Mouse (Mus musculus): Measurements from ENCODE around the gene Alyref. TPM values are rescaled to one million over a fixed set of nuclear protein-coding genes. Genes with fewer than 3 reads are reported as not detected.
"Not testable (repeated sequence)": the region's sequence is repeated elsewhere in the genome, so short reads cannot be mapped to it uniquely, and the experiment has no call there.

Gene Alyref
- total RNA-seq, 1 experiment from 2014 or later: 287 TPM

GRCm38 (mm10) chr11:120577211-120578023, 20.7 kb downstream of the Alyref start:
- ATAC-seq (replicated peaks; ENCODE audit: low read depth, poor library complexity, severe bottlenecking): no peak

- ATAC-seq (replicated peaks; ENCODE audit: low read depth, poor library complexity, severe bottlenecking): no peak
Measured at GRCm38 (mm10) chr11:120576365-120576981, 21.7 kb downstream of the Alyref start.

- no peak for ATAC-seq (replicated peaks; ENCODE audit: low read depth, poor library complexity, severe bottlenecking)
Measured at GRCm38 (mm10) chr11:120575940-120576339, 22.2 kb downstream of the Alyref start.

GRCm38 (mm10) chr11:120575046-120575445, 23.1 kb downstream of the Alyref start:
- ATAC-seq (replicated peaks; ENCODE audit: low read depth, poor library complexity, severe bottlenecking): no peak

- ATAC-seq (replicated peaks; ENCODE audit: low read depth, poor library complexity, severe bottlenecking): no peak
Measured at GRCm38 (mm10) chr11:120574278-120574600, 23.9 kb downstream of the Alyref start.

GRCm38 (mm10) chr11:120573585-120574277, 24.4 kb downstream of the Alyref start:
- no peak for ATAC-seq (replicated peaks; ENCODE audit: low read depth, poor library complexity, severe bottlenecking)

- peak; percentile 83 for ATAC-seq (replicated peaks; ENCODE audit: low read depth, poor library complexity, severe bottlenecking)
Measured at GRCm38 (mm10) chr11:120572752-120573584, 25.2 kb downstream of the Alyref start, which contains the start of gene P4hb. Gene P4hb (minus strand): TSS chr11:120573253.

GRCm38 (mm10) chr11:120572417-120572751, 25.8 kb downstream of the Alyref start:
- no peak for ATAC-seq (replicated peaks; ENCODE audit: low read depth, poor library complexity, severe bottlenecking)

GRCm38 (mm10) chr11:120571754-120572416, 26.3 kb downstream of the Alyref start:
- no peak for ATAC-seq (replicated peaks; ENCODE audit: low read depth, poor library complexity, severe bottlenecking)

- no peak for ATAC-seq (replicated peaks; ENCODE audit: low read depth, poor library complexity, severe bottlenecking)
Measured at GRCm38 (mm10) chr11:120571122-120571521, 27.0 kb downstream of the Alyref start.

GRCm38 (mm10) chr11:120568324-120568723, 29.8 kb downstream of the Alyref start:
- no peak for ATAC-seq (replicated peaks; ENCODE audit: low read depth, poor library complexity, severe bottlenecking)

GRCm38 (mm10) chr11:120565114-120565513, 33.1 kb downstream of the Alyref start:
- ATAC-seq (replicated peaks; ENCODE audit: low read depth, poor library complexity, severe bottlenecking): no peak

- no peak for ATAC-seq (replicated peaks; ENCODE audit: low read depth, poor library complexity, severe bottlenecking)
Measured at GRCm38 (mm10) chr11:120562949-120563348, 35.2 kb downstream of the Alyref start.

GRCm38 (mm10) chr11:120560952-120561728, 37.0 kb downstream of the Alyref start:
- ATAC-seq (replicated peaks; ENCODE audit: low read depth, poor library complexity, severe bottlenecking): no peak

GRCm38 (mm10) chr11:120558843-120559242, 39.3 kb downstream of the Alyref start:
- not testable (repeated sequence) for ATAC-seq (replicated peaks; ENCODE audit: low read depth, poor library complexity, severe bottlenecking)

- no peak for ATAC-seq (replicated peaks; ENCODE audit: low read depth, poor library complexity, severe bottlenecking)
Measured at GRCm38 (mm10) chr11:120555260-120555659, 42.9 kb downstream of the Alyref start.

- no peak for ATAC-seq (replicated peaks; ENCODE audit: low read depth, poor library complexity, severe bottlenecking)
Measured at GRCm38 (mm10) chr11:120554834-120555233, 43.3 kb downstream of the Alyref start.

- ATAC-seq (replicated peaks; ENCODE audit: low read depth, poor library complexity, severe bottlenecking): no peak
Measured at GRCm38 (mm10) chr11:120552736-120553135, 45.4 kb downstream of the Alyref start.
